Mouse (Mus musculus): ENCODE results near the gene Sipa1. TPM values are rescaled to one million over a fixed set of nuclear protein-coding genes. Genes with fewer than 3 reads are reported as not detected.

Gene Sipa1
- total and polyA plus RNA-seq, 3 experiments, result 10.3 to 88.4 (median 33.7) TPM

- Histone ChIP-seq H3K4me3 (ENCODE audit: low read depth, low read length) (peak overlapping the region; percentile 76; the same call in 1 of the 2 replicates), H3K36me3 (replicated peaks) (peaks cover 88% of the 10 kb centered on the region), H3K9me3 (replicated peaks) (no peaks in the 10 kb centered on the region), H3K27me3 (ENCODE audit: insufficient read depth, low read length) (no peaks in the 10 kb centered on the region; the same call in 1 of the 2 replicates), H3K4me1 (ENCODE audit: insufficient read depth, low read depth, low read length) (peaks cover 78% of the 10 kb centered on the region)
- TF ChIP-seq CTCF (IDR thresholded peaks at IDR 0.05; ENCODE audit: low read depth, low read length) (no peak), POLR2AphosphoS5 (IDR thresholded peaks at IDR 0.05; ENCODE audit: insufficient replicate concordance, low read depth, low read length) (no peak), TAL1 (conservative IDR thresholded peaks at IDR 0.05; ENCODE audit: low read depth, low read length) (no peak), GATA2 (IDR thresholded peaks at IDR 0.05; ENCODE audit: borderline replicate concordance, low read depth, low read length) (no peak), GATA1 (IDR thresholded peaks at IDR 0.05; ENCODE audit: borderline replicate concordance, low read length) (no peak)
- DNase-seq (ENCODE audit: low spot score), result no peak
- no peak for ATAC-seq (ENCODE audit: extremely low read depth, insufficient number of reproducible peaks, low FRiP score, poor library complexity, severe bottlenecking)
These were observed 1.2 kb downstream of the Sipa1 start for GRCm38 (mm10) chr19:5662310-5662709.

- Histone ChIP-seq H3K36me3 (replicated peaks) (peaks cover 86% of the 10 kb centered on the region), H3K4me3 (ENCODE audit: low read depth, low read length) (no peak overlapping the region), H3K4me1 (ENCODE audit: insufficient read depth, low read depth, low read length) (peaks cover 68% of the 10 kb centered on the region), H3K9me3 (replicated peaks) (no peaks in the 10 kb centered on the region), H3K27me3 (ENCODE audit: insufficient read depth, low read length) (no peaks in the 10 kb centered on the region)
- DNase-seq (ENCODE audit: low spot score) (no peak), ATAC-seq (ENCODE audit: extremely low read depth, insufficient number of reproducible peaks, low FRiP score, poor library complexity, severe bottlenecking) (no peak)
- no peak for TF ChIP-seq TAL1 (conservative IDR thresholded peaks at IDR 0.05; ENCODE audit: low read depth, low read length)
- no peak for TF ChIP-seq CTCF (IDR thresholded peaks at IDR 0.05; ENCODE audit: low read depth, low read length)
- TF ChIP-seq POLR2AphosphoS5 (IDR thresholded peaks at IDR 0.05; ENCODE audit: insufficient replicate concordance, low read depth, low read length), result no peak
- no peak for TF ChIP-seq GATA2 (IDR thresholded peaks at IDR 0.05; ENCODE audit: borderline replicate concordance, low read depth, low read length)
- no peak for TF ChIP-seq GATA1 (IDR thresholded peaks at IDR 0.05; ENCODE audit: borderline replicate concordance, low read length)
These were observed 2.4 kb downstream of the Sipa1 start for GRCm38 (mm10) chr19:5660942-5661751.

- DNase-seq (ENCODE audit: low spot score) (no peak), ATAC-seq (ENCODE audit: extremely low read depth, insufficient number of reproducible peaks, low FRiP score, poor library complexity, severe bottlenecking) (no peak)
- Histone ChIP-seq H3K4me3 (ENCODE audit: low read depth, low read length) (no peak overlapping the region), H3K4me1 (ENCODE audit: insufficient read depth, low read depth, low read length) (peaks cover 9% of the 10 kb centered on the region), H3K36me3 (replicated peaks) (peaks cover 94% of the 10 kb centered on the region), H3K27me3 (ENCODE audit: insufficient read depth, low read length) (no peaks in the 10 kb centered on the region), H3K9me3 (replicated peaks) (peaks cover 12% of the 10 kb centered on the region)
- TF ChIP-seq CTCF (IDR thresholded peaks at IDR 0.05; ENCODE audit: low read depth, low read length), result no peak
These were observed 8.7 kb downstream of the Sipa1 start for GRCm38 (mm10) chr19:5654720-5655298.

- TF ChIP-seq GATA1 (IDR thresholded peaks at IDR 0.05; ENCODE audit: borderline replicate concordance, low read length), result no peak
- no peak for DNase-seq (ENCODE audit: low spot score)
These were observed 9.4 kb downstream of the Sipa1 start for GRCm38 (mm10) chr19:5653969-5654719.

GRCm38 (mm10) chr19:5652570-5652969, 10.9 kb downstream of the Sipa1 start:
- Histone ChIP-seq H3K4me1 (ENCODE audit: insufficient read depth, low read depth, low read length) (peaks cover 11% of the 10 kb centered on the region), H3K9me3 (replicated peaks) (peaks cover 12% of the 10 kb centered on the region), H3K36me3 (replicated peaks) (peaks cover 95% of the 10 kb centered on the region), H3K4me3 (ENCODE audit: low read depth, low read length) (no peak overlapping the region), H3K27me3 (ENCODE audit: insufficient read depth, low read length) (no peaks in the 10 kb centered on the region)
- DNase-seq (ENCODE audit: low spot score) (no peak), ATAC-seq (ENCODE audit: extremely low read depth, insufficient number of reproducible peaks, low FRiP score, poor library complexity, severe bottlenecking) (no peak)
- TF ChIP-seq TAL1 (conservative IDR thresholded peaks at IDR 0.05; ENCODE audit: low read depth, low read length) (no peak), POLR2AphosphoS5 (IDR thresholded peaks at IDR 0.05; ENCODE audit: insufficient replicate concordance, low read depth, low read length) (no peak), GATA1 (IDR thresholded peaks at IDR 0.05; ENCODE audit: borderline replicate concordance, low read length) (no peak), GATA2 (IDR thresholded peaks at IDR 0.05; ENCODE audit: borderline replicate concordance, low read depth, low read length) (no peak), CTCF (IDR thresholded peaks at IDR 0.05; ENCODE audit: low read depth, low read length) (no peak)

More at GRCm38 (mm10) chr19:5653969-5654719, 9.4 kb downstream of the Sipa1 start:
- no peak overlapping the region; the same call in 1 of the 2 replicates for H3K4me3 ChIP-seq (ENCODE audit: low read depth, low read length)
- no peak for ATAC-seq (ENCODE audit: extremely low read depth, insufficient number of reproducible peaks, low FRiP score, poor library complexity, severe bottlenecking)
- peaks cover 9% of the 10 kb centered on the region for H3K4me1 ChIP-seq (ENCODE audit: insufficient read depth, low read depth, low read length)
- peaks cover 94% of the 10 kb centered on the region for H3K36me3 ChIP-seq (replicated peaks)
- H3K9me3 ChIP-seq (replicated peaks), result peaks cover 12% of the 10 kb centered on the region
- no peaks in the 10 kb centered on the region for H3K27me3 ChIP-seq (ENCODE audit: insufficient read depth, low read length)

- no peak for TF ChIP-seq GATA2 (IDR thresholded peaks at IDR 0.05; ENCODE audit: borderline replicate concordance, low read depth, low read length)
- TF ChIP-seq TAL1 (conservative IDR thresholded peaks at IDR 0.05; ENCODE audit: low read depth, low read length), result no peak
- TF ChIP-seq POLR2AphosphoS5 (IDR thresholded peaks at IDR 0.05; ENCODE audit: insufficient replicate concordance, low read depth, low read length), result no peak
- no peak for TF ChIP-seq CTCF (IDR thresholded peaks at IDR 0.05; ENCODE audit: low read depth, low read length)
- TF ChIP-seq GATA1 (IDR thresholded peaks at IDR 0.05; ENCODE audit: borderline replicate concordance, low read length), result no peak
- DNase-seq (ENCODE audit: low spot score), result no peak
- no peak for ATAC-seq (ENCODE audit: extremely low read depth, insufficient number of reproducible peaks, low FRiP score, poor library complexity, severe bottlenecking)
- H3K4me1 ChIP-seq (ENCODE audit: insufficient read depth, low read depth, low read length), result peaks cover 7% of the 10 kb centered on the region; the same call in 1 of the 2 replicates
- H3K9me3 ChIP-seq (replicated peaks), result peaks cover 12% of the 10 kb centered on the region
- H3K36me3 ChIP-seq (replicated peaks), result peaks cover 97% of the 10 kb centered on the region
- H3K27me3 ChIP-seq (ENCODE audit: insufficient read depth, low read length), result no peaks in the 10 kb centered on the region
- no peak overlapping the region for H3K4me3 ChIP-seq (ENCODE audit: low read depth, low read length)
These were observed 11.8 kb downstream of the Sipa1 start for GRCm38 (mm10) chr19:5651502-5652274.
